Mouse (Mus musculus): ENCODE results near the gene Glud1. TPM values are rescaled to one million over a fixed set of nuclear protein-coding genes. Genes with fewer than 3 reads are reported as not detected.

Gene Glud1
- polyA plus RNA-seq (2015; fragmentation: Nextera tagmentation; extraction: Ambion mirVana) = 56.6 and 65.6 TPM in 2 replicates

DNA sequence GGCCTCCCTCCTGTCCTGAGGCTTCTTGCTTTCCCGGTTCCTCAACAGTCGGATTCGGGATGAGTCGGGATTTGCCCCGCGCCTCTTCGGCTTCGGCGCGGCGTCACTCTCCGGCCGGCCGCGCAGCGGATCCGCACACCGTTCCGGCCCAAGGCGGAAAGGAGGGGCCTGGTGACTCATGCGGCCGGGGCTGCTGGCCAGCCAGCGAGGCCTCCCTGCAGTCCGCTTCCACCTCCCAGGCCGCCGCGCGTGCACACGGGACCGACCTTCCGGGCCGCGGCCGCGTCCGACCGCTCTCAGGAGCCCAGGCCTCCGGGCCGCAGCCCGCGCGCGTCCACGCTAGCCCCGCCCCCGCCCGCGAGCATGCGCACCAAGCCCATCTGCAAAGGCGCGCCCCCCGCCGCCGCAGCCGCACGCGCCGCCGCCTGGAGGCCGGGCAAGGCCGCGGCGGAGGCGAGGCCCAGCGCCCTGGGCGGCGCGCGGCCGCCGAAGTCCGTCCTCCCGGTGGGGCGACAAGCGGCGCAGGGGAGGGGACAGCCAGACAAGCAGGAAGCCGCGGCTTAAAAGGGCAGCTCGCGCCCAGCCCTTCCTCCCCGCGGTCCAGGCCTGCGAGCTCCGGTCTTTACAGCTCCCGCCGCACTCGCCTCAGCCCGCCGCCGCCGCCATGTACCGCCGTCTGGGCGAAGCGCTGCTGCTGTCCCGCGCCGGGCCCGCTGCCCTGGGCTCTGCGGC lies at the start of gene Glud1, which contains the start of gene Shld2:
Gene Glud1, plus strand, starts transcription at position 494 of the 732 bp plus-strand sequence.
Gene Shld2, minus strand, starts transcription at position 260 of the 732 bp plus-strand sequence.
- peak; percentile 89 for DNase-seq (ENCODE audit: low spot score)

DNA sequence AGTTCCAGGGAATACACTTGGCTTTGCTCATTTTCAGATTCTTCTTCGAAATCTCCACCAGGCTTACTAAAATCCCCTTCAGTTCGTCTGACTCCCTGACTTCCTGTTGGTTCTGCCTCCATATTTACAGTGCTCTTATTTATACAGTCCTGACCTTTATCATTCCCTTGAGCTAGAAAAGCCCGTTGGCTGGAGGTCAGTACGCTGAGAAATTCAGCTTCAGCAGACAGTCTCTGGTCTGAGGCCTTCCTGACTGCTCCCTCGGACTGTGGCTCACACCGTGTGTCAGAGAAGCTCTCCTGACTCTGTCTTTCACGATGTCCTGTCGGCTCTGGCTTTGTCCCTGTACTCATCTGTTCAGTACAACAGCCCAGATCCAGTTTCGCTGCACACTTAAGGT lies 42.5 kb upstream of the Glud1 start:
- no peak for DNase-seq (ENCODE audit: low spot score)

DNA sequence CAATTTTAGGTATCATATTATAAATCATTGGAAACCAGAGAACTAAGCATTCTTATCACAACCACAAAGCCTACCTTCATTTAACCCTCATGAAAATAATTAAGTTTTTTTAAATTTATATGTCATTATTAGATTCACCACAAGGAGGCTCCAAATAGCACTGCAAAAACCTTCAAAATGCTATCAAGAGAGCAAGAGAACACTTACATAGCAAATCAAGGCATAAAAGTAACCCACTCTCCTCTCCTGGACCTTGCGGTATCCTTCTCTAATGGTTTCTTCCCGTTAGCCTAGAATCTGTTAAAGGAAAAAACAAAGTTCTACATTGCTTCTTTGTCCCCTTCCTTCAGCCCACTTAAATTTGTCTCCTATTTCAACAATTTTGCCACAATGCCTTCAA lies 37.2 kb upstream of the Glud1 start:
- peak; percentile 20 for DNase-seq (ENCODE audit: low spot score)

DNA sequence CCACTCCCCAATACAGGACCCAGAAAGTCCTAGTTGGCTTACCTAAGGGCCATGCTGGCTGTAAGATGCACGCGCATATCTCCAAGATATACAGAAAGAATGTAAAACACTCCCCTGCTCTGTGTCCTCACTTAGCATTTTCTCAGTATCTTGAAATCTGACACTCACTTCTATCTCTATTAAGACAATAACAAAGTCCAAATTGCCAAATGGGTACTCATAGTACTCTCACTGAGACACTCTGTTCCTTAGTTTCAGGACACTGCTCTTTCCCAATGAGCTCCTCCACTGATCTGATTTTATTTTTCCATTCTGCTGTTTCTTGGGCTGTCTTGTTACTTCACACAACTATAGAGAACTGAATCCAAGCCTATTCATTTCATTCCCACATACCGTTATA lies 36.4 kb upstream of the Glud1 start:
- DNase-seq (ENCODE audit: low spot score) = no peak

DNA sequence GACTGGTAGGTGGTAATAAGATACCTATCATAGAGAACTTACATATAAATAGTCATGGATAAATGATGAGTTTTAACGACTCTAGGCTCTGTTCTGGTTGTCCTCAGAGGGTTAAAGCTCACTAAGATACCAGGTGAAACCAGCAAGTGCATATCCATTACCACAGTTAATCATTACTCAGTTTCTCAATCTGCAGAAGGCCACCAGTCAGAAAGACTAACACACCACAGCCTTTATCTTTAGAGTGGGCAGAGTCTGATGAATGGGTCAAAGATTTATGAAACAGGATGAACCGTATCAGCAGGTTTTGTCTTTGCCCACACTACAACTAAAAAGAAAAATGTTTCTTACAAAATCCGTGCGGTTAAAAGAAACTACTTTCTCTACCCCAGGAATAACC lies 35.3 kb upstream of the Glud1 start:
- no peak for DNase-seq (ENCODE audit: low spot score)

DNA sequence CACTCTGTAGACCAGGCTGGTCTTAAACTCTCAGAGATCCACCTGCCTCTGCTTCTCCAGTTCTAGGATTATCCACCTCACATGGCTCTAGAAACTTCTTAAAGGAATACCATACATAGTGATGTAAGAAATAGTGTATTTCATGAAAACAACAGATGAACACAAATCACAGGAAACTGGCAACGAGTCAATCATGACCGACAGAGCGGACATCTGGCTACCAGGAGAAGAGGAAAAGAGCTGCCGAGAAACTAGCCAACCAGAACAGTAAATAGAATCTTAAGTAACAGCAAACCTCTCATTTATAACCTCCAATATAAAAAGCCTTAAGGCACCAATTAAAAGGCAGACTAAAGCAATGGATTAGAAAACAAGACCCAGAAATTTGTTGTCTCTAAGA lies 30.8 kb upstream of the Glud1 start:
- DNase-seq (ENCODE audit: low spot score) = no peak

DNA sequence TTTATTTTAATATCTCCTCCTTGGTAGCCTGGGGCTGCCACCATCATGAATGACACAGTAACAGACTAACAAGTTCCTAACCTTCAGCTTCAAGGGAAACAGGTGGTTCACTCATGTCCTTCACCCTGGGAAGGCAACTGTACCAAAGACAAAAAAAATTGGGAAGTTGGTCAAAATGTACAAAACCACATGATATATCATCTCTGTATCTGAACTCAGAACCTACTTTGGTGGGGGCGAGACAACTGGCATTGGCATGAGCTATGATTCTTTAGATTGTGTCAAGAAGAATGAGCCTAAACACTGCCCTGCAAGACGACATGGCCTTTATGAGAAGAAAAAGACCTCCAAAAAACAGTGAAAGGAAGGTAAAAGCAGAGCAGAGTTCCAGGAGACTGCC lies 29.7 kb upstream of the Glud1 start:
- DNase-seq (ENCODE audit: low spot score) = no peak

DNA sequence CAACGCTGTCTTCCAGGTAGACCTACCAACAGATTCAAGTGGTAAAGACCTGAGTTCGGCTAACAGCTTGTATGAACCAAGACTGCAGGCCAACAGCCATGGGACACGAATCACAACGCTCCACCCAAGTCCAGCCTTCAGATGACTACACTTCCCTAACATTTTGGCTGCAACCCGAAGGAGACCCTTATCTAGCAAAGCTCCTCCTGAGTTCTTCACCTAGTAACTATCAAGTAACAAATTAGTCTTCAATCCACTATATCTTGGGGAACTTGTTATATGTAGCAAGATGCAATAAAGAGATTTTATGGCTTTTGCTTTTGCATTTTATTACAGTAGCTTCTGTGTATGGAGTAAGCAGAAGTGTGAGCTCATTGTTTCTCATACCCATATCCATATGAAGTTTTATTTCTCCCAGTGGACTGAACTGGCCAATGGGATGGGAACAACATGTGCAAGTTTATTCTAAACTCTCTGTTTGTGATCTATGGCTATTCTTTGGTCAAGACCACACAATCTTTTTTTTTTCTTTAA lies 28.7 kb upstream of the Glud1 start:
- DNase-seq (ENCODE audit: low spot score) = no peak

DNA sequence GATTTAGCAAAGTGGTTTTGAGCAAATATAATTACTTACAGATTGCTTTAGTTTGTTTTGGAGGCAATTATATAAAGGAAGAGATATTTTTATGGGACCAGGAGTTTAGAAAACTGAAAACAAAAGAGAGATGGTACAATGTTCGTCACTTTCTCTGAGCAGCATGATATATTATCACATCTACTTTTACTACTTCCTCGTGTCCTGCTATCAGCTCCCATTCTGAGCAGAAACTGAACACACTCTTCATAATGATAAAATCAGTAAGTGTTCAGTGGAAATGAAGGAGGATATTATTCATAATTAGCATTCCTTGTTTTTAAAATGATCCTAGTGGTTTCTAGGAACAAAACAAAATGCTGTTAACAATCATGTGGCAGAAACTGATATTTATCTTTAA lies 22.1 kb upstream of the Glud1 start:
- DNase-seq (ENCODE audit: low spot score) = no peak

DNA sequence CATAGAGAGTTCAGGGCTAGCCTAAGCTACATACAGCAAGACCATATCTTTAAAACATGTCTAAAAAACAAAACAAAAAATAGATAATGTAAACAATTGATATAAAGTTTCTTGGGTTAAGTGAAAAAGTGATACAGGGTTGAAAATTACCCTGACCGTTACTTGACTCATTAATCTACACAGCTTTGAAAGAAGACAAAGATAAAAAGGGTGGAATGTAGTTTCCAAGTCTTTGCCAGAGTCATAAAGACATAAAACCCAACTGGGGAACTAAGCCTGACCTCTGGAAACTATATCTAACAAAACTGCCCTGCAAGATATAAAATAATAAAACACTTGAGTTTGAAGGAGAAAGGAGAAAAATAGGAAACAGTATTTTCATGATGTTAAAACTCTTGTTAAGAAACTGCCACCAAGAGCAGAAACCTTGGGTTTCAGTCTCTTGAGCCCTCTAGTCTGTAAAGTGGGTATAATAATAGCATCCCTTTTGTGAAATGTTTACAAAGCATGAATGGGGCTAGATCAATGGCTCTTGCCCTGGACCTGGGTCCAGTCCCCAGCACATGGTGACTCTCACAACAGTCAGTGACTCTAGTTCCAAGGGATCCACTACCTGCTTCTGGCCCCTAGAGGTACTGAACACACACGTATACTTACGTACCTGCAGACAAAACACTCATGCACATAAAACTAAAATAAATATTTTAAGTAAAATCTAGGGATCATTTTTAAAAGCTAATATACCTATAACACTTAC lies 21.1 kb upstream of the Glud1 start:
- DNase-seq (ENCODE audit: low spot score) = no peak

DNA sequence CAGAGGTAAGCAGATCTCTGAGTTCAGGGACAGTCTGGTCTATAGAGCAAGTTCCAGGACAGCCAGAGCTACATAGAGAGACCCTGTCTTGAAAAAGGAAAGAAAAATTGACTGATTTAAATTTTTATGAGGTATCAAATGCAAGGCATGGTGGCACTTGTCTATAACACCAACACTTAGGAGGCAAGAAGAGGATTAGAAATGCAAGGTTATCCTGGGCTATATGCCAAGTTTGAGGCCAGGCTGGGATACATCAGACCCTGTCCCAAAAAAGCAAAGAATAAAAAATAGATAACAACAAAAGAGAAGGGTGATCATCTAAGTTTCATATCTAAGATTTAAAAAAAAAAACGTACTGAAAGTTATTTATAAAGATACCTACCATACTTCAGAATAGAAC lies 20.3 kb upstream of the Glud1 start:
- DNase-seq (ENCODE audit: low spot score) = no peak

DNA sequence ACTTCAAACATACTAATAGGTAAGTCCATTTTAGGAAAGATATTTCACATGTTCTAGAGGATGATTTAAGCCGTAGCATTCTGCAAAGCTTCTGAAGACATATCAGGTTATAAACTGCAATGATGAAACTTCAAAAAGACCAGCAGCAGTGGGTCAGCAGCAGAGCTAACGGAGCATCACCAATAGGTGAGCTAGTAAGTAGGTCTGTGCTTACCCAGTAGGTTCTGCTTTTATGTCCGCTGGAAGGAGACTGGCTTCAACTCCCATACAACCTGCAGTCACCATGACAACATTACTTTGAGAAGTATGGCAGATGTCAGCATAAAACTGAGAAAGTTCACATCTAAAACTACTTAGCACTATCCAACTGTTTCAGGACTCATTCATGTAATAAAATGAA lies 16.9 kb upstream of the Glud1 start:
- no peak for DNase-seq (ENCODE audit: low spot score)

DNA sequence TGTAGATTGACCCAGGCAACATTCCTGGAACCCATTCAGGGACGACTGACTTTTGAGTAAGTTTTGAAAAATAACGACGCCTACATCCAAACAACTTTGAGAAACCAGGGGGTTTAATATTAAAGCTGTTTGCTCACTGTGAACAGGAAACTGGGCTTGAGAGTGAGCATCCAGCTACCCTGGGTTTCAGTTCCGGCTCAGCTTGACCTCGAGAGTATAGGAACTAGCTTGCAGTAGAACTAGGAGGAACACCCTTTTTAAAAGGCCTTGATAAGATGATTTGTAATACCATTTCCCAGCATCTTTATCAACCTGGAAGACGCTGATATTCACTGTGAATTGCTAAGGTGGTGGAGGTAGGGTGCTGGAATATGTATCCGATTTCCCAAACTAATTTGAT lies 14.2 kb upstream of the Glud1 start:
- no peak for DNase-seq (ENCODE audit: low spot score)

DNA sequence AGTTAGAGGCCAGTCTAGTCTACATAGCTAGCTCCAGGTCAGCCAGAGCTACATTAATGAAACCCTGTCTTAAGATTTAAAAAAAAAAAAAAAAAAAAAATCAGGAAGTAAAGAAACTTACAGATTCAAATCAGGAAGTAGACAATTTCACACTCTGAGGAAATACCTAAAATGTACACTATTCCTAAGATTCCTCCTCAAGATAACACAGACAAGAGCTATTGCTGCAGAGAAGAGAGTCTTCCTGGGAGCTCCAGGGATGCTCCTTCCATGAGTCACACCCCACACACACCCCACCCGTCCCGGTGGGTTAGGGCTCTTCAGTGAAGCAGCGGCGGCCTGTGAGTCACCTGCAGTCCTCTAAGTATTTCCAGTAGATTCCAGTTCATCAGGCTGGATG lies 13.5 kb upstream of the Glud1 start:
- DNase-seq (ENCODE audit: low spot score) = no peak

DNA sequence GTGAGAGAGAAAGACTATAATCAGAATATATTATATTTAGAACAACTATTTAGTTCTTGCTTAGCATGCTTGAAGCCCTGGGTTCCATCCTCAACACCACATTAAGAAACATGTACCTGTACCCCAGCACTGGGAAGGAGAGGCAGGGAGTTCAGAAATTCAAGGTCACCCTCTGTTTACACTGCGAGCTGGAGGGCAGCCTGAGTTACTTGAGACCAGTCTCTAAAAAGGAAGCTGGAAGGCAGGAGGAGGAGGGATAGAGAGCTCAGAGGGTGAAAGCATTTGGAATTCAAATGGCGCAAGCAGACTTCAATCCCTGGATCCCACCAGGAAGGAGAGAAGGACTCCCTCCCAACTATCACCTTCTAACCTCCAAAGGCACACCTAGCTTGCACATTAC lies 12.9 kb upstream of the Glud1 start:
- no peak for DNase-seq (ENCODE audit: low spot score)

DNA sequence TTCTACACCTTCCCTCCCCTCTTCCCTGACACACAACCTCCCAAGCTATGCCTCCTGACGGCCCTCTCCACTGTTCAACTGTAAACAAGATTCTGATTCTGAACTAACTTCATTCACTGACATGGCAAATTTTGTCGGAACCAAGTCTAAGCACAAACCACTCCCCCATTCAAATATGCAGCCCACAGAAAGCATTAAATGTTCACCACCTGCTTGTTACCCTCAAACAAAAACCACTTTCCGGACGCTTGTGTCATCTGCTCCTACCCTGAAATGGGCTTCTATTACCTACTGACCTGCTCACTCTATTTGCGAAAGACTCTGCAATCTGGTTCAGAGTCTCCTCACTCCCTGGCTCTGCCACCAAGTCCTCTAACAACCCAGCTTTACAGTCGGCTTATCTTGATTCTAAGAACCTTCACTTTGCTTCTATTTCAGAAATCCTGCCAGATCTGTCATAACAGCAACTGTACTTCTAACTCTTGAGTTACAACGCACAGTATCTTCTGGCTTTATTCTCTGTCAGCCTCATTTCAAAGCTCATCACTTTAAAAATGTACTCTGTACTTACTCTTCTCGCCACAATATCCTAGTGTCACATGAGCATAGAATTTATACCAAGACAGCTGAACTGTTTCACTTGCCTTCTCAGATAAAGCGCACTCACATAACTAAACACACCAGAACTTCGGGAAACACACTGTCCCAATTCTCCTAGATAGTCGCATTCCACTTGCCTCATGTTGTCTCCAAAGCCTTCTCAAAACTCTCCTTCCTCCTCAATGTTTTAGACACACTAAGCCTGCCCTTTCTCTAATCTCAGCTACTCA lies 11.4 kb upstream of the Glud1 start:
- DNase-seq (ENCODE audit: low spot score) = no peak

DNA sequence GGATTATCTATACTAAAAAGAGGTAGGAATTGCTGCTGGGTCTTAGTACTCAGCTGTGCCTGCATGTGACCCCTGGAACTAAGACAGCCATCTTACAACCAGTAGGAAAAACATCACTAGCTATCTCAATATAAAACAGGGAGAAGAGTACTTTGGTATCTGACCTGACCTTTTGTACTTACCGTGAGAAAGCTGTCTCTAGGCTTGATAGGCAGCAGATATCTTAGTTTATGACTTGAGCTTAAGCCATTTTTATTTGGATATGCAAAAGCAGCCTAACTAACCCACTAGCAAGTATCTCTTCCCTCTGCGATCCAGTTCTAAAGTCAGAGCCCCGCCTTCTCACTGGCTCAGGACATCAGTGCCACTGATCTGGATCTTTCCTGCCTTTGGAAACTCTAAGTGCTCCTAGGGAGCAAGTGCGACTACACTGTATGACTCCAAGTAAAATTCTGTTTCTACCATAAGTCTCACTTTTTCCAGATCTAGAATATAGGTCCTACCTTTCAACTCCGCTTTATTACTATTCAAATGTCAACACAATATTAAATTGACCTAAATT lies 7.8 kb upstream of the Glud1 start:
- no peak for DNase-seq (ENCODE audit: low spot score)

DNA sequence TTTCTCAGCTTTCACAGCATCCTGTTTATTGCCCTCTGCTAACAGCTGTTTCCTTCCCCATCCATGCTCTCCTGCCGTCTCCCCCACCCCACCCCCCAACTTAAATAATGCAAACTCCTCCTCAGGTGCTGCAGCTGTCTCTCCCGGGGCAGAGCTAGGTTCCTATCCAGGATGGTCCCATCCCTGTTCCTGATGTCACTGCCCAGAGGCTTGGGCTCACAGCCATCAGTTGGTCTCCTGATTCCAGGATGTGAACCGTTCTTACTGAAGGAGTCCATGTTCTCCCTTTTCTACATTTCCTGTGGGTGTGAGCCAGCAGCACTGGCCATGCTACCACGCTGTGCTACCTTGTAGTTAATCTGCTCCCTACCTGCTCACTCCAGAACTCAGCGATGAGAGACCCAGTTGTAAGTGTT lies 7.3 kb upstream of the Glud1 start:
- DNase-seq (ENCODE audit: low spot score) = no peak

DNA sequence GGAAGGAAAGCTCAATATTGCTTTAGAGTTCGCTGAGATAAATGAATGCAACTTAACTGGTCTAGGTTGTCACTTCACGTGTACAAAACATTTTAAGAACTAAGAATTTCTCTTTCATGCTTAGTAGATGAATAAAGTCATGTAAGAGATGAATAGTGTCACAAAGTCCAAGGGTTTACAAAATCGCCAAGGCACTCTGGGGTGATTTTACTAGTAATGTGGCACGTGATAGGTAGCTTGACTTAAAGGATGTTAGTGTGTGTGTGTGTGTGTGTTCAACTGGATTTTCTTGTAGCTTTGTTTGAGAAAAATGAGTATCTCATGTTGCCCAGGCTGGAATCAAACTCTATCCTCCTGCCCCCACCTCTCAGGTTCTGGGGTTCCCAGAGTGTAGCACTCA lies 1.3 kb upstream of the Glud1 start:
- no peak for DNase-seq (ENCODE audit: low spot score)

DNA sequence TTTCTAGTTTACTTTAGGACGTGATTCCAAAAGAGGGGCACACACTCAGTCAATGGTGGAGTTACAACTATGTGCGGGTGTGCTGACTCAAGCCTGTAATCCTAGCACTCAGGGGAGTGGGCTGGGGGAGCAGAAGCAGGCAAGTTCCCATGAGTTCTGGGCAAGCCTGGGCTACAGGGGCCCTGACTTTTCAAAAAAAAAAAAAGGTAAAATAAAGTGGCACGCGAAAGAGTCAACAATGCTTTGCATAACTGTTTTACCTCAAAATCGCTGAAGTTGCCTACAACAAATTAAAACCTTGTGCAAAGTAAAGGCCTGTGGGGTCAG lies 657 bp upstream of the Glud1 start:
- peak; percentile 4 for DNase-seq (ENCODE audit: low spot score)

DNA sequence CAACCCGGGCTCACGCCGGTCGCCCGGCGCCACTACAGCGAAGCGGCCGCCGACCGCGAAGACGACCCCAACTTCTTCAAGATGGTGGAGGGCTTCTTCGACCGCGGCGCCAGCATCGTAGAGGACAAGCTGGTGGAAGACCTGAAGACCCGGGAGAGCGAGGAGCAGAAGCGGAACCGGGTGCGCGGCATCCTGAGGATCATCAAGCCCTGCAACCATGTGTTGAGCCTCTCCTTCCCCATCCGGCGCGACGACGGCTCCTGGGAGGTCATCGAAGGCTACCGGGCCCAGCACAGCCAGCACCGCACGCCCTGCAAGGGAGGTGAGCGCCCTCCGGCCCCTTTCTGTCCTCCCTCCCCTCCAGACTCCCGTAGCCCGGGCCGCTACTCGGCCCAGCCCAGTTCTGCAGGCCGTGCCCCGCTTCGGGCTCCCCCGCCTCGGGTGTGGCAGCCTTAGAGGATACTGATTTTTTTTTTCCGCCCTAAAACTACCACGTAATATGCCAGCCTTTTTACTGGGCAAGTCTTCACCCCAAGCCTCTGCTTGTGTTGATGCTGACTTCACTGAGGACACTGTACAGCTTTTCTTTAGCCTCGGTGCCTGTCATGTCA lies 599 bp downstream of the Glud1 start:
- DNase-seq (ENCODE audit: low spot score) = peak; percentile 38
